In genomic region chr17:83203692-83204383, GRCm38 (mm10) we compare ENCODE assay signal across 12 mouse cellular contexts. TPM values are rescaled to one million over a fixed set of nuclear protein-coding genes. Genes with fewer than 3 reads are reported as not detected.
A peak's percentile ranks its signal among the peaks of the same experiment; 100 is the strongest.
DNase-seq lines count a peak whose midpoint lies in the region; ATAC-seq lines count a peak whose summit lies in the region.
"Had no signal": no experiment of that assay in that cellular context is flagged by ENCODE, and none has a peak within 500 bp of the region (broad histone marks: within the 10 kb centered on the region; RNA-seq: fewer than 3 reads in every experiment).

No protein-coding gene starts in this region.

- H3K27me3 ChIP-seq in heart, embryonic 10.5 days (ENCODE audit: insufficient read depth, poor library complexity, severe bottlenecking) = 0 out of 2 replicates have a peak, but pooled peaks cover 7% of the 10 kb centered on the region
- H3K27me3 ChIP-seq in neural tube, embryonic 11.5 days (ENCODE audit: control insufficient read depth, insufficient read depth, low read length) = no peaks in the 10 kb centered on the region
- no peaks in the 10 kb centered on the region for H3K27me3 ChIP-seq in hindbrain, embryonic 16.5 days (replicated peaks; ENCODE audit: control insufficient read depth, insufficient read depth, low read length)

- ATAC-seq in neural tube, embryonic 11.5 days (ENCODE audit: insufficient read depth, low FRiP score, low TSS enrichment) = peak; percentile 52
- ATAC-seq in hindbrain, embryonic 16.5 days = 0 out of 2 replicates have a peak, but pooled peaks have one; percentile 38

- H3K36me3 ChIP-seq in heart, embryonic 10.5 days = no peaks in the 10 kb centered on the region
- H3K36me3 ChIP-seq in neural tube, embryonic 11.5 days (ENCODE audit: control insufficient read depth, insufficient read depth, low read length) = no peaks in the 10 kb centered on the region
- H3K36me3 ChIP-seq in hindbrain, embryonic 16.5 days (ENCODE audit: control insufficient read depth, insufficient read depth, low read length) = no peaks in the 10 kb centered on the region

- H3K9ac ChIP-seq in neural tube, embryonic 11.5 days (ENCODE audit: low read length) = no peak overlapping the region
- H3K9ac ChIP-seq in hindbrain, embryonic 16.5 days (ENCODE audit: low read depth, low read length) = no peak overlapping the region
- H3K9ac ChIP-seq: lung, embryonic 14.5 days had no signal

- H3K9me3 ChIP-seq in heart, embryonic 10.5 days = no peaks in the 10 kb centered on the region
- H3K9me3 ChIP-seq in neural tube, embryonic 11.5 days (ENCODE audit: control insufficient read depth, low read length) = no peaks in the 10 kb centered on the region
- H3K9me3 ChIP-seq in hindbrain, embryonic 16.5 days (ENCODE audit: control insufficient read depth, low read length) = no peaks in the 10 kb centered on the region

- no peak for DNase-seq in heart, embryonic 10.5 days (ENCODE audit: low spot score)
- DNase-seq in heart, adult 11 months = no peak
- no peak for DNase-seq in neural tube, embryonic 11.5 days (ENCODE audit: low spot score)
- no peak for DNase-seq in neural tube, embryonic 10.5 days (ENCODE audit: extremely low spot score, low spot score)
- DNase-seq in embryo, embryonic 10.5 days (ENCODE audit: low spot score) = no peak
- DNase-seq in right cerebral cortex, postnatal 36 days (ENCODE audit: low spot score in 2 of 2) = no peak
- DNase-seq in cerebellum, postnatal 36 days = no peak
- DNase-seq: adrenal gland, postnatal 10 days; heart, postnatal 4 days; kidney, postnatal 25 days; lung, embryonic 14.5 days had no signal

- no peak overlapping the region for H3K4me3 ChIP-seq in heart, embryonic 10.5 days
- no peak overlapping the region for H3K4me3 ChIP-seq in neural tube, embryonic 11.5 days (ENCODE audit: low read depth, low read length)
- no peak overlapping the region for H3K4me3 ChIP-seq in hindbrain, embryonic 16.5 days (ENCODE audit: low read length)

- peaks cover 61% of the 10 kb centered on the region for H3K4me1 ChIP-seq in heart, embryonic 10.5 days
- peaks cover 22% of the 10 kb centered on the region for H3K4me1 ChIP-seq in neural tube, embryonic 11.5 days (ENCODE audit: control insufficient read depth, insufficient read depth, low read length)
- peaks cover 6% of the 10 kb centered on the region for H3K4me1 ChIP-seq in hindbrain, embryonic 16.5 days (ENCODE audit: control insufficient read depth, insufficient read depth, low read depth, low read length)

- no peak overlapping the region for H3K4me2 ChIP-seq in neural tube, embryonic 11.5 days (ENCODE audit: low read depth)
- H3K4me2 ChIP-seq in hindbrain, embryonic 16.5 days (ENCODE audit: low read length) = no peak overlapping the region
- H3K4me2 ChIP-seq: lung, embryonic 14.5 days had no signal

- 0 out of 2 replicates have a peak overlapping the region, but pooled peaks have one; percentile 7 for H3K27ac ChIP-seq in heart, embryonic 10.5 days
- no peak overlapping the region for H3K27ac ChIP-seq in neural tube, embryonic 11.5 days (ENCODE audit: low read depth, low read length)
- no peak overlapping the region for H3K27ac ChIP-seq in hindbrain, embryonic 16.5 days (ENCODE audit: low read depth, low read length)

- 44% methylated on average over 8 of the region's 8 CpGs for WGBS in heart, embryonic 10.5 days
- WGBS in neural tube, embryonic 11.5 days = 14% methylated on average over 8 of the region's 8 CpGs
- WGBS in hindbrain, embryonic 16.5 days = 35% methylated on average over 7 of the region's 8 CpGs

RNA-seq across cellular contexts. Expression of gene Pkdcc, which starts 11.3 kb away (rescaled TPM):
- polyA plus RNA-seq in heart, embryonic 10.5 days (2016; fragmentation: Nextera tagmentation; extraction: Ambion mirVana) = 13.8 and 27.4 TPM in 2 replicates
- polyA plus RNA-seq in neural tube, embryonic 11.5 days (2014; fragmentation: Nextera tagmentation; extraction: Ambion mirVana) = 15.5 and 17.5 TPM in 2 replicates
- polyA plus RNA-seq in hindbrain, embryonic 16.5 days (2015; fragmentation: Nextera tagmentation; extraction: Ambion mirVana) = 5.0 and 5.1 TPM in 2 replicates
